Mouse (Mus musculus): Measurements from ENCODE around the gene Tpm1. TPM values are rescaled to one million over a fixed set of nuclear protein-coding genes. Genes with fewer than 3 reads are reported as not detected.

The Tpm1 gene
- polyA plus RNA-seq, 1 experiment from 2014 or later = 1,264 TPM

DNA sequence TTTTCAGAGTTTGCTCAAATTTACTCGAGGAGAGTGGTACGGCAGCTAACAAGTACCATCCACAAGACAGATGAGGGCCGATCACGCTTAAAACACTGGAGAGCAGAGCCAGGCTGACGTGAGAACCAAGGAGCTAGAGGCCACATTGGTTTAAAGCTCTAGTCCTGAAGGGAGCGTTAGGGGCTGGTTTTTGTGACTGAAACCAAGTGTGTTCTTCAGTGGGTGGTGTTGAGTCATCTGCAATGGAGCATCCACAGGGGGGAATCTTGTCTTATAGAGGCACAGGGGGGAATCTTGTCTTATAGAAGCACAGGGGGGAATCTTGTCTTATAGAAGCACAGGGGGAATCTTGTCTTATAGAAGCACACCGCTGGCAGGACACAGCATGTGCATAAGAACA is 22.3 kb downstream of the Tpm1 start:
- no peak overlapping the region for H3K9ac ChIP-seq (ENCODE audit: low read depth, low read length)
- H3K27me3 ChIP-seq (replicated peaks; ENCODE audit: control insufficient read depth, insufficient read depth, low read length) = no peaks in the 10 kb centered on the region
- H3K9me3 ChIP-seq (ENCODE audit: control insufficient read depth, low read length) = no peaks in the 10 kb centered on the region
- peaks cover 97% of the 10 kb centered on the region for H3K36me3 ChIP-seq (ENCODE audit: control insufficient read depth, insufficient read depth, low read length)
- H3K27ac ChIP-seq (replicated peaks; ENCODE audit: low read depth, low read length) = no peak overlapping the region
- H3K4me3 ChIP-seq (ENCODE audit: low read depth, low read length) = no peak overlapping the region
- ATAC-seq (ENCODE audit: low read depth) (no peak), DNase-seq (ENCODE audit: low spot score) (no peak)
- no peaks in the 10 kb centered on the region for H3K4me1 ChIP-seq (ENCODE audit: control insufficient read depth, insufficient read depth, low read length)
- no peak overlapping the region for H3K4me2 ChIP-seq (ENCODE audit: low read depth, low read length)
- WGBS = 84% methylated on average over 7 of the region's 7 CpGs

DNA sequence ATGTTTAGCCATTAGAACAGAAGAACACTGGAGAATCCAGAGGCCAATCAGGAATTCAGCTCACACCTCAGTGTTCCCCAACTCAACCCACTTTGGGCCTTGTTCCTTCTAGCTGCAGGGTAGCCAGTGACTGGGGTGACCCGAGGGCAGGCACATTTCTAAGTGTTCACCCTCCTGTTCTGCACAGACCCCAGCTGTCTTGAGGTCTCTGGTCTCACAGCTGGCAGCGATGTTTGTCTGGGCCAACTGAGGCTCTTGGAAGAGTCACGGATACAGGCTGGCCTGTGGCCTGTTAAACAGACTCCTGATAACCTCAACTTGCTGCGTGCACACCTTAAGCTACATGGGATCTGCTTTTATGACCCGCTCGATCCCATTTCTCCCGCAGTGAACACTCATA is 23.1 kb downstream of the Tpm1 start:
- Histone ChIP-seq H3K4me1 (ENCODE audit: control insufficient read depth, insufficient read depth, low read length) (no peaks in the 10 kb centered on the region), H3K4me2 (ENCODE audit: low read depth, low read length) (no peak overlapping the region), H3K9me3 (ENCODE audit: control insufficient read depth, low read length) (no peaks in the 10 kb centered on the region), H3K36me3 (ENCODE audit: control insufficient read depth, insufficient read depth, low read length) (peaks cover 96% of the 10 kb centered on the region), H3K27ac (replicated peaks; ENCODE audit: low read depth, low read length) (no peak overlapping the region), H3K9ac (ENCODE audit: low read depth, low read length) (no peak overlapping the region), H3K27me3 (replicated peaks; ENCODE audit: control insufficient read depth, insufficient read depth, low read length) (no peaks in the 10 kb centered on the region), H3K4me3 (ENCODE audit: low read depth, low read length) (no peak overlapping the region)
- no peak for ATAC-seq (ENCODE audit: low read depth)
- WGBS = 93% methylated on average over 7 of the region's 7 CpGs
- DNase-seq (ENCODE audit: low spot score) = no peak

DNA sequence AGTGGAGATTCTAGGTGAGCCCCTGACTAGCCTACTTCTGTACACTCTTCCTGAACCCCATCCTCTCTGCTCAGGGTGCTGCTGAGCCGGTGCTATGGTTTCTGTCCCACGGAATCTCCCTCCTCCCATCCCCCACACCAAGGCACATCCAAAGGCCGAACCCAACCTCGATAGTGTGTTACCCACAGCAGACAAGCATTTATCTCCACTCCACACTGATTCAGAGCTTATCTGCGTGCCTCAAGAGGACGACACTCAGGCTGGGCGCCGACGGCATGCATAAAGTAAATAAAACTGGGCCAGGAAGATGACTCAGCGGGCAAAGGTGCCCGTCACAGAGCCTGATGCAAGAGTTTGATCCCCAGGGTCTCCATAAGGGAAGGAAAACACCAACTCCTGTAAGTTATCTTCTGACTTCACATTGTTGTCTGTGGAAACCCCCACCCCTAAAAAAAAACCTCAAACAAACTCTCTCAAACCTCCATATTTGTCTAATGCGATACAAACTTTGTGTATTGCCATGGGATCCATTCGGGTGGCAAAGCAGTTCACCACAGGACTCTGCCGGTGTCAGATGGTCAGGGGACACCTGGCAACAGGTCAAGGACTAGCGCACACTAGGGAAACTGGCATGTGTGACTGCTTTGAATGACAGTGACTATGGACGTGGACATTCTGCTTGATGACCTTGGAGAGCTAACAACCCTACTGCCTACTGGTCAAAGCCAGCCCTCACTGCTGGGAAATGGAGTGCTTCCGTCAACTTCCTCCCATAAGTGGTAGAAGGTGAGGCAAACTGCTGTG is 24.1 kb downstream of the Tpm1 start:
- Histone ChIP-seq H3K4me3 (ENCODE audit: low read depth, low read length) (no peak overlapping the region), H3K9me3 (ENCODE audit: control insufficient read depth, low read length) (no peaks in the 10 kb centered on the region), H3K4me1 (ENCODE audit: control insufficient read depth, insufficient read depth, low read length) (no peaks in the 10 kb centered on the region), H3K4me2 (ENCODE audit: low read depth, low read length) (no peak overlapping the region), H3K9ac (ENCODE audit: low read depth, low read length) (no peak overlapping the region), H3K36me3 (ENCODE audit: control insufficient read depth, insufficient read depth, low read length) (peaks cover 89% of the 10 kb centered on the region), H3K27me3 (replicated peaks; ENCODE audit: control insufficient read depth, insufficient read depth, low read length) (no peaks in the 10 kb centered on the region), H3K27ac (replicated peaks; ENCODE audit: low read depth, low read length) (no peak overlapping the region)
- 81% methylated on average over 17 of the region's 17 CpGs for WGBS
- ATAC-seq (ENCODE audit: low read depth) (0 out of 2 replicates have a peak, but pooled peaks have one; percentile 7), DNase-seq (ENCODE audit: low spot score) (no peak)

DNA sequence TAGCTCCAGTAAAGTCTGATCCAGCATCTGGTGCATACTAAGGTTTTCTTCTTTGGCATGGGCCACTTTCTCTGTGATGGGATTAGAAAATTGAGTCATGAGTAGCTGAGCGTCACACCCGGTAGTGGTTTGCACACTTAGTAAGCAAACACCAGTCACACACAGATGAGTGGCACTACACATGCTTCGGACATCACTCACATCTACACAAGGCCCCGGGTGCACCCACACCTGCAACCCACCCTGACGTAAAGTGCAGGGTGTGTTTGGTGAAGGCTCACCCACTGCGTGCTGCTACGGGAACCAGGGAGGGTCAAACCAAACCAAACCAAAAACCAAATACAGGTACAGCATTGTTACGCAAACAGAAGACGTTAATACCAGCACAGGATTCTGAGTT is 25.8 kb downstream of the Tpm1 start:
- DNase-seq (ENCODE audit: low spot score) = no peak
- no peak overlapping the region for H3K27ac ChIP-seq (replicated peaks; ENCODE audit: low read depth, low read length)
- no peak overlapping the region for H3K9ac ChIP-seq (ENCODE audit: low read depth, low read length)
- peaks cover 72% of the 10 kb centered on the region for H3K36me3 ChIP-seq (ENCODE audit: control insufficient read depth, insufficient read depth, low read length)
- H3K9me3 ChIP-seq (ENCODE audit: control insufficient read depth, low read length) = no peaks in the 10 kb centered on the region
- 85% methylated on average over 9 of the region's 9 CpGs for WGBS
- ATAC-seq (ENCODE audit: low read depth) = no peak
- no peaks in the 10 kb centered on the region for H3K4me1 ChIP-seq (ENCODE audit: control insufficient read depth, insufficient read depth, low read length)
- no peak overlapping the region for H3K4me2 ChIP-seq (ENCODE audit: low read depth, low read length)
- H3K4me3 ChIP-seq (ENCODE audit: low read depth, low read length) = no peak overlapping the region
- H3K27me3 ChIP-seq (replicated peaks; ENCODE audit: control insufficient read depth, insufficient read depth, low read length) = no peaks in the 10 kb centered on the region

DNA sequence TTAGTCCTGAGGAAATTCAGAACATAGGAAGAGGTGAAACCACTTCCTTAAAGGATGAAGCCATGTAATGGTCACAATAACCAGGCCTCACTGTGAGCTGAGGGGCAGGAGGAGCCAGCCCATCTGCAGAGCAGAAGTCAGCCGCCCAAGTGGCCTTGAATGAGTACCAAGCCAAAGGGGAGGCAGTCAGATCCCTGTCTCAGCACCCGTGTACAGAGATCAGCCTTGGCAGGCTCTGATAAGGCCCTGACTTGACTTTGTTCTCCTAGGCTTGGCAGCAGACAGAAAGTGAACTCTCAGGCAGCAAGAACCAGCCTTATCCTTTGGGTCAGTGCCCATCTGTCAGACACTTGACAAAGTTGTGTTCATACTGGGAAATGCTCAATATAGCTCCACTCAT is 29.1 kb downstream of the Tpm1 start:
- no peaks in the 10 kb centered on the region for H3K4me1 ChIP-seq (ENCODE audit: control insufficient read depth, insufficient read depth, low read length)

DNA sequence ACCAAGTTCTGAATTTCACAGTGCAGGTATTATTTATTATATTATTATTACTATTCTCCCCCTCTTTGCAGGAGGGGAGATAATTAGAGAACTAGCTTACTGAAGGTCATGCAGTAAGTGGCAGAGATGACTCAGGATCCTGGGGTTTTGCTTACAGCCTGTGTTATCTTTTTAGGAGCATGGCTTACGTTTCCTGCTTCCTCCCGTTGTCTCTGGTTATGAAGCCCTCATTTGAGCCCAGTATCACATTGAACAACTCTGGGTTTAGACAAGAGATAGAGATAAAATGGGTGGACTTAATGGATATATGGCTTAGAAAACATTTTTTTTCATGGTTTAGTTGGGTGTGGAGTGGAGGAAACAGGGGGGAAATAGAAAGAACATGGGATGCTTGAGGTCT is 35.7 kb downstream of the Tpm1 start:
- Histone ChIP-seq H3K4me2 (ENCODE audit: low read depth, low read length) (no peak overlapping the region), H3K4me3 (ENCODE audit: low read depth, low read length) (no peak overlapping the region), H3K27ac (replicated peaks; ENCODE audit: low read depth, low read length) (peak overlapping the region; percentile 73; the same call in 1 of the 2 replicates), H3K27me3 (replicated peaks; ENCODE audit: control insufficient read depth, insufficient read depth, low read length) (no peaks in the 10 kb centered on the region), H3K4me1 (ENCODE audit: control insufficient read depth, insufficient read depth, low read length) (peaks cover 22% of the 10 kb centered on the region), H3K36me3 (ENCODE audit: control insufficient read depth, insufficient read depth, low read length) (no peaks in the 10 kb centered on the region), H3K9me3 (ENCODE audit: control insufficient read depth, low read length) (no peaks in the 10 kb centered on the region), H3K9ac (ENCODE audit: low read depth, low read length) (no peak overlapping the region)
- WGBS = 50% methylated on average over 2 of the region's 2 CpGs
- no peak for DNase-seq (ENCODE audit: low spot score)
- ATAC-seq (ENCODE audit: low read depth) = no peak

More for the DNA sequence above, 29.1 kb downstream of the Tpm1 start:
- DNase-seq (ENCODE audit: low spot score) (no peak), ATAC-seq (ENCODE audit: low read depth) (no peak)
- Histone ChIP-seq H3K27ac (replicated peaks; ENCODE audit: low read depth, low read length) (no peak overlapping the region), H3K9me3 (ENCODE audit: control insufficient read depth, low read length) (no peaks in the 10 kb centered on the region), H3K36me3 (ENCODE audit: control insufficient read depth, insufficient read depth, low read length) (peaks cover 42% of the 10 kb centered on the region), H3K4me2 (ENCODE audit: low read depth, low read length) (no peak overlapping the region), H3K27me3 (replicated peaks; ENCODE audit: control insufficient read depth, insufficient read depth, low read length) (no peaks in the 10 kb centered on the region), H3K4me3 (ENCODE audit: low read depth, low read length) (no peak overlapping the region), H3K9ac (ENCODE audit: low read depth, low read length) (no peak overlapping the region)
- WGBS = 74% methylated on average over 2 of the region's 2 CpGs

DNA sequence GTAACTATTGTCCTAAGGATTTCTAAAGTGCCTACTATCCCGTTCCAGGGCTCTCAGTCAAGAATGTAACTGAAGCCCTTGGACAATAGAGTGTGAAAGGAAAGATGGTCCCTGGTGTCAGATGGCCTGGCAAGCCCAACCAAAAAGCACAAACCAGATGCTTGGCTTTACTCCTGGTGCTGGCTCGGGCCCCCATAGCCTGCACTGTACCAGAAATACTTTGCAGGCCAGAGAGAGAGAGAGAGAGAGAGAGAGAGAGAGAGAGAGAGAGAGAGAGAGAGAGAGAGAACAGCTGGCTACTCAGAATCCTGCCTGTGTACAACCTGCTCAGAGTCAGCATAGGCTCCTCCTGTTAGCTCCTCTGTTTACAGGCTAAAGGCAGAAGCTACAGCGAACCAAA is 36.7 kb downstream of the Tpm1 start:
- ATAC-seq (ENCODE audit: low read depth) = peak; percentile 88
- Histone ChIP-seq H3K4me1 (ENCODE audit: control insufficient read depth, insufficient read depth, low read length) (peaks cover 26% of the 10 kb centered on the region), H3K27me3 (replicated peaks; ENCODE audit: control insufficient read depth, insufficient read depth, low read length) (no peaks in the 10 kb centered on the region), H3K27ac (replicated peaks; ENCODE audit: low read depth, low read length) (peak overlapping the region; percentile 73), H3K4me3 (ENCODE audit: low read depth, low read length) (no peak overlapping the region), H3K9ac (ENCODE audit: low read depth, low read length) (no peak overlapping the region), H3K9me3 (ENCODE audit: control insufficient read depth, low read length) (no peaks in the 10 kb centered on the region), H3K36me3 (ENCODE audit: control insufficient read depth, insufficient read depth, low read length) (no peaks in the 10 kb centered on the region), H3K4me2 (ENCODE audit: low read depth, low read length) (no peak overlapping the region)
- peak; percentile 92 for DNase-seq (ENCODE audit: low spot score)
- WGBS = 16% methylated on average over 3 of the region's 3 CpGs

DNA sequence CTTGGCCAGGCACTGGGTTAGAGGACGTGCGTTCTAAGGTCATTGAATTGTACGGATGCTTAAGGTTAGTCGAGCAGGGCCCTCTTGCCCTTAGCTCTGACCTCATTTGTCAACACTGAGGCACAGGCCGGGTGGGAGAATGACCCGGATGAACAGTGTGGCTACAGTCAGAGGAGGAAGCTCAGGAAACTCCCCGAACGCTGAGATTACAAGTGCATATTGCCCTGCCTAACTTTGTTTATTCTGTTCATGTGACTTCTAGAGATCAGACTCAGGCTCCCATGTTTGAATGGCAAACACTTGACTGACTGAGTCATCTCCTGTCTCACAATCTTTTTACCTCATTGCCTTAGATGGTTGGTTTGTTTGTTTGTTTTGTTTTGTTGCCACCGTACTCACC is 37.7 kb downstream of the Tpm1 start:
- 68% methylated on average over 9 of the region's 9 CpGs for WGBS
- Histone ChIP-seq H3K27ac (replicated peaks; ENCODE audit: low read depth, low read length) (no peak overlapping the region), H3K9me3 (ENCODE audit: control insufficient read depth, low read length) (no peaks in the 10 kb centered on the region), H3K27me3 (replicated peaks; ENCODE audit: control insufficient read depth, insufficient read depth, low read length) (no peaks in the 10 kb centered on the region), H3K4me3 (ENCODE audit: low read depth, low read length) (no peak overlapping the region), H3K36me3 (ENCODE audit: control insufficient read depth, insufficient read depth, low read length) (no peaks in the 10 kb centered on the region), H3K9ac (ENCODE audit: low read depth, low read length) (no peak overlapping the region), H3K4me1 (ENCODE audit: control insufficient read depth, insufficient read depth, low read length) (peaks cover 26% of the 10 kb centered on the region), H3K4me2 (ENCODE audit: low read depth, low read length) (no peak overlapping the region)
- no peak for DNase-seq (ENCODE audit: low spot score)
- no peak for ATAC-seq (ENCODE audit: low read depth)

DNA sequence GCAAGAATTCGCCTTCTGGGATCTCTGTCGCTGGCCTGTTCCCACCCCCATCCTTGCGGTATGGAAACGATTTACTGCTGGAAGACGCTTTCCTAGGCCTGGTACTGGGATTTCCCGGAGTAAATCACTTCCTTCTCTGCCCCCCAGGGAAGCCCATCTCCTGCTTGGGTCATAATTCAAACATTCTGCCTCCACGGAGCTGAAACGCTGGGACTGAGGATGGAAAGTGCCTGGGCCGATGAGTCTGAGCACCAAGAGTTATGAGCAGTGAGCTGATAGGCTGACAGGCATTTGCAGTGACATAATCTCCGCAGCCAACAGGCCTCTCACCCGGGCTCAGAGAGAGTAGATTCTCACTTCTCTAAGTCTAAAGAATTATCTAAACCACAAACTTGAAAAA is 40.4 kb downstream of the Tpm1 start:
- 15% methylated on average over 11 of the region's 11 CpGs for WGBS
- ATAC-seq (ENCODE audit: low read depth) (no peak), DNase-seq (ENCODE audit: low spot score) (peak; percentile 72)
- Histone ChIP-seq H3K4me2 (ENCODE audit: low read depth, low read length) (no peak overlapping the region), H3K4me3 (ENCODE audit: low read depth, low read length) (no peak overlapping the region), H3K9ac (ENCODE audit: low read depth, low read length) (0 out of 2 replicates have a peak overlapping the region, but pooled peaks have one; percentile 37), H3K27ac (replicated peaks; ENCODE audit: low read depth, low read length) (peak overlapping the region; percentile 77), H3K9me3 (ENCODE audit: control insufficient read depth, low read length) (no peaks in the 10 kb centered on the region), H3K36me3 (ENCODE audit: control insufficient read depth, insufficient read depth, low read length) (no peaks in the 10 kb centered on the region), H3K4me1 (ENCODE audit: control insufficient read depth, insufficient read depth, low read length) (peaks cover 26% of the 10 kb centered on the region), H3K27me3 (replicated peaks; ENCODE audit: control insufficient read depth, insufficient read depth, low read length) (no peaks in the 10 kb centered on the region)
